Mouse (Mus musculus): ENCODE results near the gene Ccdc160. TPM values are rescaled to one million over a fixed set of nuclear protein-coding genes. Genes with fewer than 3 reads are reported as not detected.

The Ccdc160 gene
- total RNA-seq (2023): 0.38 TPM

DNA sequence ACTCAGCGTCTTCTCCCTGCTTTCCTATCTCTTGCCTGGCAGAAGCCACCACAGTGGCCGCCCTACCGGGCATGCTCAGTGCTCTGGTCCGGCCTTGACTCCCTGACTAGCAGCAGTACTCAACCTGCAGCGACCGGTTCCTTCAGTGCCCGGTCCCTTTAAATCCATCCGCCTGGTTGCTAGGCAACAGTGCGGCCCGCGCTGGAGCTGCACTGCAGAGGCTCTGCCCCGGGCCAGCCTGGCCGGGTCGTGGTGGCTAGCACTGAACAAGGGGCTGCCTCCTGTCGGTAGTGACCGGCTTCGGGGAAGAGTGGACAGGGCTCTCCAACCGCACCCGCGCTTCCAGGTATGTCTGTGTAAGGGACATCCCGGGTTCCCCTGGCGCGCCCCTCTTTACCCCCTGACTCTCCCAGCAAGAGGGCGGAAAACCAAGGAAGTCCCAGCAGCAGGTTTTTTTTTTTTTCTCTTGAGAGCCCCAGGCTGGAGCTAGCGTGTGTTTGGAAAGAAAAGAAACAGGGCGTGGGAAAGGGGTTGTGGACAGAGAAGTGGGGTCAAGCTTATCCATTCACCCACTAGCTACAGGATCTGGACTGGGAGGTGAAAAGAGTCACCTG, at the start of gene Ccdc160:
Gene Ccdc160, plus strand, starts transcription at position 221 of the 614 bp plus-strand sequence.

Other genes with a start within 250 kb of the Ccdc160 start
- 5.7 TPM for gene Gpc3, start 177.2 kb upstream of the Ccdc160 start, total RNA-seq (2023)
- gene Phf6, start 121.1 kb downstream of the Ccdc160 start, total RNA-seq (2023): 36.5 TPM
- gene Hprt, start 196.9 kb downstream of the Ccdc160 start, total RNA-seq (2023): 50.7 TPM

All from CD4-positive naive resting alpha-beta T cell, adult 57 days (primary cell).